Comparison of ENCODE assay signal across 8 mouse cellular contexts in the genomic region with DNA sequence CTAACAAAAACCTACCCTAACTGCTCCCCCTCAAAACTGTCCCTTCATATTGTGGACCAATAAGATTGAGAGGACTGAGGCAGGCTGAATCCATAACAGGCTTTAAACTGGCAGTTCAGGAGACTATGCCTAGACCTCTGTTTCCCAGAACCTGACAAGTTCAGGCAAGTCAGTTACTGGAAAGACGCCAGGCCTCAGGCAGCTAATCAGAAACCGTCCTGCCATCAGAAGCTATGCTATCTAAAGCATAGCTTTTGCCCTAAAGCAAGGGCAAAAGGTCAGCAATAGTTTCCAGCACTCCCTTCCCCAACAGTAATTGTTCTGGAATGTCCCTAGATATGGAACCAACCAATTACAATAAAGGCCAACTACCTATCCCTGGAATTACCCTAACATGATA.
"Had no signal": no experiment of that assay in that cellular context is flagged by ENCODE, and none has a peak within 500 bp of the region (broad histone marks: within the 10 kb centered on the region; RNA-seq: fewer than 3 reads in every experiment).

No protein-coding gene starts in this region.

- DNase-seq: kidney, adult 2 months; kidney, postnatal 14 days; liver, embryonic 13.5 days; liver, postnatal 0 days; lung, postnatal 14 days; right cerebral cortex, adult 18-20 months; thymus, adult 18-20 months; thymus, postnatal 14 days had no signal
